Mouse (Mus musculus) ES-Bruce4 (cell line): ENCODE results near the gene Rae1.

Experiments
- CTCF ChIP-seq: IDR thresholded peaks from one replicate; pipeline ENCODE4 v1.8.1; 2011; ENCODE audit warnings: low read depth, low read length
- EP300 ChIP-seq: IDR thresholded peaks from 2 replicates; pipeline ENCODE4 v1.6.1; 2011; ENCODE audit warnings: low read depth, low read length; ENCODE audit not compliant: insufficient read depth

DNA sequence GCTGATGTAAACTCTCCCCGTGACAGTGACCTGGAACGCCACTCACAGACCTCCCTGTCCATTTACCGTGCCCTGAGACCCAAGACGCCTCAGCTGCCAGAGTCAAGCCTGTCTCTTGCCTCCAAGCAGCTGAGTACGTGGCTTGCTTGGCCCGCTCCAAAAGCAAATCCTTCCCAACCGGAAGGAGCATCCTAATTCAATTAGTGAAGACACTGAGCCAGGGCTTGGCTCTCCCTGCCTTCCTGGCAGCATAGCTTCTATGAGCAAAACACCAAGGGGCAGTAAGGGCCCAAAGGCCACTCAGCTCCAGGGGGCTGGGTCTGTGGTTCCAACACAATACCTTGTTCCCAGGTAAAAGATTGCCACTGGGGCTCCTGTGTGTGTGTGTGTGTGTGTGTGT, 25.2 kb upstream of the Rae1 start:
- no peak for TF ChIP-seq EP300
- TF ChIP-seq CTCF, result no peak
